Mouse (Mus musculus) liver (tissue): ENCODE measurements around the gene Mrgprf.

Source experiments
- DNase-seq: peaks from one replicate; pipeline ENCODE4 v3.0.0-alpha.2; 2020; ENCODE audit warnings: mixed read lengths

Mrgprf gene

GRCm38 (mm10) chr7:145301341-145302005, 845 bp downstream of the Mrgprf start:
- no peak for DNase-seq

- peak; percentile 80 for DNase-seq
Observed at GRCm38 (mm10) chr7:145302488-145303285, 2.1 kb downstream of the Mrgprf start.

- DNase-seq = no peak
Observed at GRCm38 (mm10) chr7:145304153-145304552, 3.5 kb downstream of the Mrgprf start.

- no peak for DNase-seq
Observed at GRCm38 (mm10) chr7:145307636-145308035, 7.0 kb downstream of the Mrgprf start.

GRCm38 (mm10) chr7:145308061-145308675, 7.5 kb downstream of the Mrgprf start:
- no peak for DNase-seq

- DNase-seq = no peak
Observed at GRCm38 (mm10) chr7:145308866-145309265, 8.2 kb downstream of the Mrgprf start.

GRCm38 (mm10) chr7:145309877-145310276, 9.2 kb downstream of the Mrgprf start:
- no peak for DNase-seq

- no peak for DNase-seq
Observed at GRCm38 (mm10) chr7:145310526-145310925, 9.9 kb downstream of the Mrgprf start.

- DNase-seq = no peak
Observed at GRCm38 (mm10) chr7:145312137-145312536, 11.5 kb downstream of the Mrgprf start.

- DNase-seq = no peak
Observed at GRCm38 (mm10) chr7:145314785-145315411, 14.3 kb downstream of the Mrgprf start, which contains the start of gene Mrgprd. TSS of gene Mrgprd (plus strand) at chr7:145314835.

- no peak for DNase-seq
Observed at GRCm38 (mm10) chr7:145317522-145317921, 16.9 kb downstream of the Mrgprf start.

GRCm38 (mm10) chr7:145319481-145319880, 18.9 kb downstream of the Mrgprf start:
- DNase-seq = no peak

- no peak for DNase-seq
Observed at GRCm38 (mm10) chr7:145323607-145324006, 23.0 kb downstream of the Mrgprf start.

- DNase-seq = no peak
Observed at GRCm38 (mm10) chr7:145325697-145326096, 25.1 kb downstream of the Mrgprf start.

GRCm38 (mm10) chr7:145329982-145330381, 29.4 kb downstream of the Mrgprf start:
- no peak for DNase-seq

- no peak for DNase-seq
Observed at GRCm38 (mm10) chr7:145330641-145331040, 30.0 kb downstream of the Mrgprf start.

- peak; percentile 55 for DNase-seq
Observed at GRCm38 (mm10) chr7:145332376-145333041, 31.9 kb downstream of the Mrgprf start.

GRCm38 (mm10) chr7:145333936-145334335, 33.3 kb downstream of the Mrgprf start:
- DNase-seq = no peak

- no peak for DNase-seq
Observed at GRCm38 (mm10) chr7:145334428-145335027, 33.9 kb downstream of the Mrgprf start.

- DNase-seq = no peak
Observed at GRCm38 (mm10) chr7:145335199-145335598, 34.6 kb downstream of the Mrgprf start.

GRCm38 (mm10) chr7:145335616-145336332, 35.1 kb downstream of the Mrgprf start:
- no peak for DNase-seq

GRCm38 (mm10) chr7:145337889-145338288, 37.3 kb downstream of the Mrgprf start:
- DNase-seq = no peak
